In genomic region chr13:34375145-34375544, GRCm38 (mm10) we compare ENCODE assay signal across 23 mouse cellular contexts. TPM values are rescaled to one million over a fixed set of nuclear protein-coding genes. Genes with fewer than 3 reads are reported as not detected.
A peak's percentile ranks its signal among the peaks of the same experiment; 100 is the strongest.
DNase-seq lines count a peak whose midpoint lies in the region; ATAC-seq lines count a peak whose summit lies in the region.
"Had no signal": no experiment of that assay in that cellular context is flagged by ENCODE, and none has a peak within 500 bp of the region (broad histone marks: within the 10 kb centered on the region; RNA-seq: fewer than 3 reads in every experiment).

No protein-coding gene starts in this region.

- H3K4me3 ChIP-seq in forebrain, embryonic 12.5 days (replicated peaks): no peak overlapping the region
- H3K4me3 ChIP-seq: kidney, embryonic 15.5 days; midbrain, embryonic 10.5 days had no signal

- no peaks in the 10 kb centered on the region for H3K27me3 ChIP-seq in forebrain, embryonic 12.5 days
- H3K27me3 ChIP-seq: kidney, embryonic 15.5 days had no signal

- H3K9ac ChIP-seq in forebrain, embryonic 12.5 days: no peak overlapping the region
- H3K9ac ChIP-seq: kidney, embryonic 15.5 days; liver, postnatal 0 days had no signal

- H3K9me3 ChIP-seq in forebrain, embryonic 12.5 days: no peaks in the 10 kb centered on the region
- H3K9me3 ChIP-seq: kidney, embryonic 15.5 days; midbrain, embryonic 10.5 days had no signal

- no peak for ATAC-seq in forebrain, embryonic 12.5 days (ENCODE audit: low FRiP score)
- ATAC-seq: forebrain, embryonic 14.5 days; liver, postnatal 0 days; lung, postnatal 0 days had no signal

- peak; percentile 54 for DNase-seq in right cerebral cortex, adult 18-20 months
- no peak for DNase-seq in right cerebral cortex, postnatal 14 days
- DNase-seq in frontal cortex, postnatal 14 days (ENCODE audit: low spot score in 2 of 2): peak; percentile 30 to 33
- DNase-seq in left cerebral cortex, postnatal 14 days (ENCODE audit: low spot score in 2 of 2): peak; percentile 21 to 47
- DNase-seq in spleen, postnatal 10 days (ENCODE audit: low spot score in 2 of 2): no peak
- DNase-seq in thymus, postnatal 36 days: no peak
- DNase-seq: adrenal gland, adult 8-10 months; cerebellum, adult 2 months; cerebellum, postnatal 36 days; embryo, embryonic 11 days; heart, postnatal 14 days; kidney, adult 11 months; kidney, postnatal 4 days; layer of hippocampus, adult 9-11 months; liver, postnatal 0 days; thymus, postnatal 4 days had no signal

- WGBS in forebrain, embryonic 12.5 days: 84% methylated on average over 4 of the region's 4 CpGs

- intact Hi-C loops in left cerebral cortex, postnatal 14 days (cut with DNase I): no loop called here

- H3K27ac ChIP-seq in forebrain, embryonic 12.5 days: no peak overlapping the region
- H3K27ac ChIP-seq: kidney, embryonic 15.5 days; macrophage; midbrain, embryonic 10.5 days had no signal

- H3K36me3 ChIP-seq in forebrain, embryonic 12.5 days (replicated peaks): no peaks in the 10 kb centered on the region
- H3K36me3 ChIP-seq: kidney, embryonic 15.5 days; midbrain, embryonic 10.5 days had no signal

- peaks cover 3% of the 10 kb centered on the region; the same call in 1 of the 2 replicates for H3K4me1 ChIP-seq in forebrain, embryonic 12.5 days
- H3K4me1 ChIP-seq: kidney, embryonic 15.5 days; midbrain, embryonic 10.5 days had no signal

- H3K4me2 ChIP-seq in forebrain, embryonic 12.5 days: no peak overlapping the region
- H3K4me2 ChIP-seq: heart, embryonic 11.5 days; kidney, embryonic 15.5 days had no signal

RNA-seq across cellular contexts. Expression of gene Slc22a23, which starts 30.2 kb away (rescaled TPM):
- 10 to 100 TPM; 66.2 to 70.6 TPM for total RNA-seq in left cerebral cortex, postnatal 14 days (2021)
- polyA plus RNA-seq in forebrain, embryonic 12.5 days (2016; fragmentation: Nextera tagmentation; extraction: Ambion mirVana): 16.4 and 19.7 TPM in 2 replicates

Comparison
In these comparisons a context has a peak if more than half of its experiments do, and no peak if none do; other contexts are left out.
1. DNase-seq: peak in right cerebral cortex, adult 18-20 months (single experiment), frontal cortex, postnatal 14 days (2 of 2) and left cerebral cortex, postnatal 14 days (2 of 2); none in right cerebral cortex, postnatal 14 days (single experiment), spleen, postnatal 10 days (0 of 2) and thymus, postnatal 36 days (0 of 2).